Mouse (Mus musculus) retina, postnatal 7 days (tissue): Measurements from ENCODE around the gene Ptges2.
A peak's percentile ranks its signal among the peaks of the same experiment; 100 is the strongest.

Experiments used
- DNase-seq: peaks from one replicate; pipeline ENCODE4 v3.0.0-alpha.2; 2012; ENCODE audit warnings: low read depth, low spot score

The Ptges2 gene

GRCm38 (mm10) chr2:32440164-32440563, 44.5 kb downstream of the Ptges2 start:
- DNase-seq: no peak

- DNase-seq: no peak
Observed at GRCm38 (mm10) chr2:32440632-32441031, 44.9 kb downstream of the Ptges2 start.

GRCm38 (mm10) chr2:32441550-32441949, 45.9 kb downstream of the Ptges2 start:
- no peak for DNase-seq

- no peak for DNase-seq
Observed at GRCm38 (mm10) chr2:32445535-32445934, 49.8 kb downstream of the Ptges2 start.

- no peak for DNase-seq
Observed at GRCm38 (mm10) chr2:32447264-32447936, 51.7 kb downstream of the Ptges2 start.

GRCm38 (mm10) chr2:32448480-32448879, 52.8 kb downstream of the Ptges2 start:
- DNase-seq: no peak

GRCm38 (mm10) chr2:32449761-32450754, 54.4 kb downstream of the Ptges2 start, which contains the start of gene Naif1:
Naif1 (plus strand) TSS chr2:32450457.
- no peak for DNase-seq

GRCm38 (mm10) chr2:32450881-32451844, 55.5 kb downstream of the Ptges2 start, which contains the start of gene Slc25a25:
Slc25a25 (minus strand) TSS chr2:32451445.
- DNase-seq: peak; percentile 94

- peak; percentile 98 for DNase-seq
Observed at GRCm38 (mm10) chr2:32451870-32452372, 56.2 kb downstream of the Ptges2 start.

GRCm38 (mm10) chr2:32452441-32452971, 56.8 kb downstream of the Ptges2 start:
- DNase-seq: no peak

GRCm38 (mm10) chr2:32453641-32454303, 58.1 kb downstream of the Ptges2 start:
- no peak for DNase-seq

- no peak for DNase-seq
Observed at GRCm38 (mm10) chr2:32454633-32455032, 58.9 kb downstream of the Ptges2 start.

- DNase-seq: no peak
Observed at GRCm38 (mm10) chr2:32455101-32455500, 59.4 kb downstream of the Ptges2 start.
